Mouse (Mus musculus) bone marrow, adult 2 months (tissue): Measurements from ENCODE around the gene Kif28.
"Not testable (repeated sequence)": the region's sequence is repeated elsewhere in the genome, so short reads cannot be mapped to it uniquely, and the experiment has no call there.

Experiments used
- CTCF ChIP-seq: fragments of 200-500 bp; IDR thresholded peaks from 2 replicates; pipeline ENCODE4 v1.5.1; 2011; ENCODE audit warnings: low read length, control low read depth; ENCODE audit not compliant: control insufficient read depth, insufficient read depth
- POLR2A ChIP-seq: fragments of 200-500 bp; IDR thresholded peaks from 2 replicates; pipeline ENCODE4 v1.6.1; 2011; ENCODE audit warnings: low read depth, mild to moderate bottlenecking, control low read depth, low read length, borderline replicate concordance; ENCODE audit not compliant: control insufficient read depth

DNA sequence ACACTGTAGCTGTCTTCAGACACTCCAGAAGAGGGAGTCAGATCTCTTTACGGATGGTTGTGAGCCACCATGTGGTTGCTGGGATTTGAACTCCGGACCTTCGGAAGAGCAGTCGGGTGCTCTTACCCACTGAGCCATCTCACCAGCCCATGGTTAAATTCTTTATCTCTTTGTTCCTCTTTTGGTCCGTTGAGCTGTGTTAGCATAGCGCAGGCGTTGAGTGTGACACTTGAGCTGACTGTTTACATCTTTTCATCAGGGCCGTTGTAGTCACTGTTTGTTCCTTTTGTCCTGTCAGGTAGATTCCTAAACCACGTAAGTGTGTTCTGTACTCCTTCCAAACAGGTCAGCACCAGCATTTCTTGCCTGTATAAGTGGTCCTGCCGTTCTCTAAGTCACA is 62.3 kb downstream of the Kif28 start:
- TF ChIP-seq CTCF, POLR2A: not testable (repeated sequence)
